Mouse (Mus musculus) A20 (cell line): ENCODE measurements around the gene Lrrc4.

Source experiments
- DNase-seq: peaks from one replicate; pipeline ENCODE4 v3.0.0-alpha.2; 2011; ENCODE audit warnings: low read depth, low spot score

Gene Lrrc4

GRCm38 (mm10) chr6:28831011-28831853 lies at the start of gene Lrrc4:
Gene Lrrc4 (minus strand): TSS chr6:28831747.
- DNase-seq, result no peak

- no peak for DNase-seq
Observed at GRCm38 (mm10) chr6:28880909-28881308, 49.4 kb upstream of the Lrrc4 start.

GRCm38 (mm10) chr6:28879315-28879714 lies 47.8 kb upstream of the Lrrc4 start:
- DNase-seq, result no peak

GRCm38 (mm10) chr6:28877945-28878666 lies 46.6 kb upstream of the Lrrc4 start:
- DNase-seq, result peak; percentile 37

GRCm38 (mm10) chr6:28876492-28876891 lies 44.9 kb upstream of the Lrrc4 start:
- DNase-seq, result no peak

- DNase-seq, result no peak
Observed at GRCm38 (mm10) chr6:28875333-28875732, 43.8 kb upstream of the Lrrc4 start.

GRCm38 (mm10) chr6:28874759-28875158 lies 43.2 kb upstream of the Lrrc4 start:
- DNase-seq, result no peak

GRCm38 (mm10) chr6:28874053-28874452 lies 42.5 kb upstream of the Lrrc4 start:
- no peak for DNase-seq

GRCm38 (mm10) chr6:28872421-28872795 lies 40.9 kb upstream of the Lrrc4 start:
- no peak for DNase-seq

- peak; percentile 70 for DNase-seq
Observed at GRCm38 (mm10) chr6:28871725-28872420, 40.3 kb upstream of the Lrrc4 start.

- no peak for DNase-seq
Observed at GRCm38 (mm10) chr6:28867516-28868251, 36.1 kb upstream of the Lrrc4 start.

GRCm38 (mm10) chr6:28866206-28866605 lies 34.7 kb upstream of the Lrrc4 start:
- no peak for DNase-seq

- DNase-seq, result no peak
Observed at GRCm38 (mm10) chr6:28865112-28865511, 33.6 kb upstream of the Lrrc4 start.

GRCm38 (mm10) chr6:28864684-28865083 lies 33.1 kb upstream of the Lrrc4 start:
- no peak for DNase-seq

- DNase-seq, result no peak
Observed at GRCm38 (mm10) chr6:28862304-28862703, 30.8 kb upstream of the Lrrc4 start.

- DNase-seq, result no peak
Observed at GRCm38 (mm10) chr6:28860922-28861321, 29.4 kb upstream of the Lrrc4 start.

GRCm38 (mm10) chr6:28860450-28860849 lies 28.9 kb upstream of the Lrrc4 start:
- no peak for DNase-seq

- no peak for DNase-seq
Observed at GRCm38 (mm10) chr6:28859094-28859493, 27.5 kb upstream of the Lrrc4 start.

GRCm38 (mm10) chr6:28857198-28858180 lies 25.9 kb upstream of the Lrrc4 start:
- no peak for DNase-seq

- no peak for DNase-seq
Observed at GRCm38 (mm10) chr6:28856789-28857188, 25.2 kb upstream of the Lrrc4 start.
